In genomic region chr5:8894104-8894425, GRCm38 (mm10) we compare ENCODE assay signal across 8 mouse cellular contexts. TPM values are rescaled to one million over a fixed set of nuclear protein-coding genes. Genes with fewer than 3 reads are reported as not detected.
DNase-seq lines count a peak whose midpoint lies in the region; ATAC-seq and TF ChIP-seq lines count a peak whose summit lies in the region.

No protein-coding gene starts in this region.

- no peak for TF ChIP-seq CTCF in layer of hippocampus, adult 2 months (conservative IDR thresholded peaks at IDR 0.05)
- no peak for TF ChIP-seq CTCF in cortical plate, adult 2 months (IDR thresholded peaks at IDR 0.05; ENCODE audit: extremely low read depth, insufficient read depth, low read length)

- H3K27me3 ChIP-seq in hindbrain, embryonic 15.5 days = no peaks in the 10 kb centered on the region
- no peaks in the 10 kb centered on the region for H3K27me3 ChIP-seq in midbrain, embryonic 16.5 days (ENCODE audit: control insufficient read depth, insufficient read depth, low read depth, low read length)

- peak overlapping the region; percentile 70 for H3K4me3 ChIP-seq in layer of hippocampus, adult 2 months
- H3K4me3 ChIP-seq in cortical plate, adult 2 months (ENCODE audit: insufficient read depth, low read length) = peak overlapping the region; percentile 89
- peak overlapping the region; percentile 71 for H3K4me3 ChIP-seq in hindbrain, embryonic 15.5 days
- peak overlapping the region; percentile 74 for H3K4me3 ChIP-seq in midbrain, embryonic 16.5 days (ENCODE audit: low read depth, low read length)

- no peak for TF ChIP-seq POLR2A in cortical plate, adult 2 months (IDR thresholded peaks at IDR 0.05; ENCODE audit: extremely low read depth, insufficient read depth, low read length)

- intact Hi-C loops in left cerebral cortex, postnatal 4 days (cut with DNase I) = no loop called here

- no peaks in the 10 kb centered on the region for H3K36me3 ChIP-seq in hindbrain, embryonic 15.5 days
- H3K36me3 ChIP-seq in midbrain, embryonic 16.5 days (ENCODE audit: control insufficient read depth, insufficient read depth, low read length) = no peaks in the 10 kb centered on the region

- H3K4me1 ChIP-seq in cortical plate, adult 2 months (ENCODE audit: control insufficient read depth, insufficient read depth, low read length) = no peaks in the 10 kb centered on the region
- H3K4me1 ChIP-seq in hindbrain, embryonic 15.5 days (replicated peaks) = peaks cover 12% of the 10 kb centered on the region
- peaks cover 11% of the 10 kb centered on the region for H3K4me1 ChIP-seq in midbrain, embryonic 16.5 days (ENCODE audit: control insufficient read depth, insufficient read depth, low read length)

- peak overlapping the region; percentile 74 for H3K27ac ChIP-seq in layer of hippocampus, adult 2 months
- no peak overlapping the region for H3K27ac ChIP-seq in cortical plate, adult 2 months (ENCODE audit: insufficient read depth, low read length)
- no peak overlapping the region for H3K27ac ChIP-seq in hindbrain, embryonic 15.5 days (replicated peaks)
- H3K27ac ChIP-seq in midbrain, embryonic 16.5 days (ENCODE audit: low read length) = no peak overlapping the region

- no peaks in the 10 kb centered on the region for H3K9me3 ChIP-seq in hindbrain, embryonic 15.5 days
- no peaks in the 10 kb centered on the region; the same call in 1 of the 2 replicates for H3K9me3 ChIP-seq in midbrain, embryonic 16.5 days (replicated peaks; ENCODE audit: control insufficient read depth, low read length, poor library complexity, severe bottlenecking)

- H3K4me2 ChIP-seq in hindbrain, embryonic 15.5 days = peak overlapping the region; percentile 98
- H3K4me2 ChIP-seq in midbrain, embryonic 16.5 days (ENCODE audit: low read length) = peak overlapping the region; percentile 95

- 8% methylated on average over 15 of the region's 15 CpGs for WGBS in hindbrain, embryonic 15.5 days
- WGBS in midbrain, embryonic 16.5 days = 4% methylated on average over 15 of the region's 15 CpGs

- ATAC-seq in hindbrain, embryonic 15.5 days (ENCODE audit: low FRiP score, low read depth) = no peak
- no peak for ATAC-seq in midbrain, embryonic 16.5 days

- no peak for DNase-seq in layer of hippocampus, adult 2 months (ENCODE audit: low spot score in 2 of 2)
- DNase-seq in layer of hippocampus, adult 9-11 months = no peak
- DNase-seq in left cerebral cortex, postnatal 4 days = no peak
- no peak for DNase-seq in spleen, postnatal 10 days (ENCODE audit: low spot score in 2 of 2)
- DNase-seq in adrenal gland, postnatal 10 days = no peak

- peak overlapping the region; percentile 54 for H3K9ac ChIP-seq in hindbrain, embryonic 15.5 days
- peak overlapping the region; percentile 76 for H3K9ac ChIP-seq in midbrain, embryonic 16.5 days (ENCODE audit: low read depth, low read length)

RNA-seq across cellular contexts. Expression of gene Abcb4, which starts 0.5 kb away (rescaled TPM):
- 1 to 10 TPM; 5.8 to 6.5 TPM for total RNA-seq in layer of hippocampus, adult 2 months (2021)
- 3.9 and 4.1 TPM in 2 replicates for polyA plus RNA-seq in cortical plate, adult 2 months (2012; rRNA removed)
- polyA plus RNA-seq in hindbrain, embryonic 15.5 days (2015; fragmentation: Nextera tagmentation; extraction: Ambion mirVana) = 0.61 and 0.81 TPM in 2 replicates
- polyA plus RNA-seq in midbrain, embryonic 16.5 days (2015; fragmentation: Nextera tagmentation; extraction: Ambion mirVana) = 0.30 and 0.67 TPM in 2 replicates
- 1 to 10 TPM; 1.9 to 2.1 TPM for total RNA-seq in left cerebral cortex, postnatal 4 days (2021)
- total RNA-seq in adrenal gland, postnatal 10 days (2021) = 10 to 100 TPM; 13.4 to 23.1 TPM
